Mouse (Mus musculus) splenic B cell, adult 2 months (primary cell): Measurements from ENCODE around the gene Mcemp1.
A peak's percentile ranks its signal among the peaks of the same experiment; 100 is the strongest.

Experiments
- DNase-seq: peaks from one replicate; pipeline ENCODE4 v3.0.0-alpha.2; 2011; ENCODE audit warnings: low read depth, low spot score
- H3K27me3 ChIP-seq: 2 replicates; pipeline ENCODE4 v1.6.1; 2012; ENCODE audit warnings: mild to moderate bottlenecking, low read length, moderate library complexity, mixed read lengths; ENCODE audit not compliant: control insufficient read depth, poor library complexity, insufficient read depth, severe bottlenecking
- H3K36me3 ChIP-seq: 2 replicates; pipeline ENCODE4 v1.6.1; 2012; ENCODE audit warnings: mild to moderate bottlenecking, low read length, moderate library complexity, mixed read lengths; ENCODE audit not compliant: control insufficient read depth, poor library complexity, insufficient read depth, severe bottlenecking

Mcemp1 gene

GRCm38 (mm10) chr8:3683408-3684176, 18.0 kb downstream of the Mcemp1 start:
- no peak for DNase-seq
- no peaks in the 10 kb centered on the region for H3K27me3 ChIP-seq
- H3K36me3 ChIP-seq = peaks cover 23% of the 10 kb centered on the region

- H3K27me3 ChIP-seq = no peaks in the 10 kb centered on the region
- H3K36me3 ChIP-seq = peaks cover 21% of the 10 kb centered on the region
- no peak for DNase-seq
These were observed 19.0 kb downstream of the Mcemp1 start for GRCm38 (mm10) chr8:3684530-3684929.

- Histone ChIP-seq H3K36me3 (peaks cover 16% of the 10 kb centered on the region), H3K27me3 (no peaks in the 10 kb centered on the region)
- DNase-seq = peak; percentile 34
These were observed 19.9 kb downstream of the Mcemp1 start for GRCm38 (mm10) chr8:3685422-3685821.

GRCm38 (mm10) chr8:3687537-3687936, 22.0 kb downstream of the Mcemp1 start:
- peak; percentile 56 for DNase-seq
- peaks cover 16% of the 10 kb centered on the region for H3K36me3 ChIP-seq

GRCm38 (mm10) chr8:3690774-3691173, 25.2 kb downstream of the Mcemp1 start:
- DNase-seq = no peak
- H3K36me3 ChIP-seq = peaks cover 11% of the 10 kb centered on the region
- no peaks in the 10 kb centered on the region for H3K27me3 ChIP-seq

More at GRCm38 (mm10) chr8:3687537-3687936, 22.0 kb downstream of the Mcemp1 start:
- no peaks in the 10 kb centered on the region for H3K27me3 ChIP-seq

- DNase-seq = peak; percentile 88
- peaks cover 6% of the 10 kb centered on the region for H3K36me3 ChIP-seq
- H3K27me3 ChIP-seq = no peaks in the 10 kb centered on the region
These were observed 28.6 kb downstream of the Mcemp1 start, which contains the start of gene Fcer2a for GRCm38 (mm10) chr8:3694121-3694520. Gene Fcer2a, minus strand, starts transcription at chr8:3694175.

GRCm38 (mm10) chr8:3701491-3701890, 35.9 kb downstream of the Mcemp1 start:
- H3K27me3 ChIP-seq = no peaks in the 10 kb centered on the region
- H3K36me3 ChIP-seq = no peaks in the 10 kb centered on the region
- peak; percentile 38 for DNase-seq

- Histone ChIP-seq H3K27me3 (no peaks in the 10 kb centered on the region), H3K36me3 (no peaks in the 10 kb centered on the region)
- peak; percentile 38 for DNase-seq
These were observed 40.2 kb downstream of the Mcemp1 start for GRCm38 (mm10) chr8:3705711-3706110.

GRCm38 (mm10) chr8:3707611-3708010, 42.1 kb downstream of the Mcemp1 start:
- H3K27me3 ChIP-seq = no peaks in the 10 kb centered on the region
- H3K36me3 ChIP-seq = no peaks in the 10 kb centered on the region

GRCm38 (mm10) chr8:3710312-3710711, 44.8 kb downstream of the Mcemp1 start:
- H3K36me3 ChIP-seq = no peaks in the 10 kb centered on the region
- H3K27me3 ChIP-seq = no peaks in the 10 kb centered on the region
- peak; percentile 29 for DNase-seq

More at GRCm38 (mm10) chr8:3707611-3708010, 42.1 kb downstream of the Mcemp1 start:
- no peak for DNase-seq

- Histone ChIP-seq H3K36me3 (no peaks in the 10 kb centered on the region), H3K27me3 (no peaks in the 10 kb centered on the region)
- peak; percentile 82 for DNase-seq
These were observed 46.1 kb downstream of the Mcemp1 start for GRCm38 (mm10) chr8:3711646-3712045.

GRCm38 (mm10) chr8:3717321-3717954, 51.9 kb downstream of the Mcemp1 start:
- Histone ChIP-seq H3K27me3 (no peaks in the 10 kb centered on the region), H3K36me3 (no peaks in the 10 kb centered on the region)
- no peak for DNase-seq

GRCm38 (mm10) chr8:3718559-3718958, 53.0 kb downstream of the Mcemp1 start:
- DNase-seq = peak; percentile 91
- no peaks in the 10 kb centered on the region for H3K27me3 ChIP-seq
- H3K36me3 ChIP-seq = no peaks in the 10 kb centered on the region
